Mouse (Mus musculus) kidney, embryonic 14.5 days (tissue): ENCODE results near the gene Cyp4a29. TPM values are rescaled to one million over a fixed set of nuclear protein-coding genes. Genes with fewer than 3 reads are reported as not detected.
"Not testable (repeated sequence)": the region's sequence is repeated elsewhere in the genome, so short reads cannot be mapped to it uniquely, and the experiment has no call there.

ENCODE experiments used
- ATAC-seq: fragments of 200-750 bp; cut with Nextera tagmentation; 2 replicates; pipeline ENCODE4 v1.8.0; 2017; ENCODE audit warnings: moderate number of reproducible peaks, mild to moderate bottlenecking, moderate TSS enrichment, moderate library complexity; ENCODE audit not compliant: low FRiP score, low TSS enrichment
- H3K27ac ChIP-seq: fragments of 300-500 bp; sonication (generic); 2 replicates; pipeline ENCODE4 v1.5.1; 2014; ENCODE audit warnings: low read depth, mild to moderate bottlenecking, low read length, moderate library complexity, mixed read lengths
- H3K27me3 ChIP-seq: fragments of 300-500 bp; sonication (generic); 2 replicates; pipeline ENCODE4 v1.6.1; 2014; ENCODE audit warnings: mild to moderate bottlenecking, low read length; ENCODE audit not compliant: control insufficient read depth, insufficient read depth
- H3K36me3 ChIP-seq: fragments of 300-500 bp; sonication (generic); 2 replicates; pipeline ENCODE4 v1.6.1; 2014; ENCODE audit warnings: low read length, mixed read lengths; ENCODE audit not compliant: control insufficient read depth, insufficient read depth
- H3K4me1 ChIP-seq: fragments of 300-500 bp; sonication (generic); 2 replicates; pipeline ENCODE4 v1.6.1; 2014; ENCODE audit warnings: low read length, mixed read lengths; ENCODE audit not compliant: control insufficient read depth, insufficient read depth
- H3K4me2 ChIP-seq: fragments of 300-500 bp; sonication (generic); replicated peaks from 2 replicates; pipeline ENCODE4 v1.6.1; 2014; ENCODE audit warnings: low read depth, mild to moderate bottlenecking, low read length
- H3K4me3 ChIP-seq: fragments of 300-500 bp; sonication (generic); 2 replicates; pipeline ENCODE4 v1.5.1; 2014; ENCODE audit warnings: mild to moderate bottlenecking, low read length
- H3K9ac ChIP-seq: fragments of 300-500 bp; sonication (generic); 2 replicates; pipeline ENCODE4 v1.6.1; 2014; ENCODE audit warnings: low read depth, mild to moderate bottlenecking, low read length, moderate library complexity
- H3K9me3 ChIP-seq: fragments of 300-500 bp; sonication (generic); 2 replicates; pipeline ENCODE4 v1.6.1; 2016; ENCODE audit warnings: low read length; ENCODE audit not compliant: control insufficient read depth
- WGBS: fragments of 180-500 bp; shearing (Covaris S2); extraction: QIAGEN DNeasy Blood & Tissue Kit; methylation state at CpG from one replicate; pipeline ENCODE4 v1.1.7; 2014; 5-methylcytosine and 5-hydroxymethylcytosine counted together
- polyA plus RNA-seq: library from polyadenylated mRNA; unstranded; fragments of >200 nt; fragmentation: Nextera tagmentation; extraction: Ambion mirVana; gene quantifications from 2 replicates; pipeline ENCODE4 v1.2.1, GENCODE M21; 2014

Cyp4a29 gene
- not detected in 2 replicates for polyA plus RNA-seq

DNA sequence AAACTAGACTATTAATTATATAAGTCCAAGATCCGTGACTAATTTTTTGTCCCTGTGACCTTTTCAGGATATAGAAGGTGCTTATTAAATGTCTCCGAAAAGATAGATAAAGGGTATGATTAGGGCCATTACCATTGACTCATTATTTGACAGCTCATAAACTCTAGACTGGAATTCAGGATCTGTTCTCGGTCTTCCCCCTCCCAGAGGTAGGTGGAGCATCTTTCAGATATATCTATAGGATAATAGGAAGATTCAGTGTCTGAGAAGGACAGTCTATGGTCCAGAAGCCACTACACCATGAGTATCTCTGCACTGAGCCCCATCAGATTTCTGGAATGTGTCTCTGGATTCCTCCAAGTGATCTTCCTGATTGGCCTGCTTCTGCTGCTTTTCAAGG is at the start of gene Cyp4a29:
Gene Cyp4a29, plus strand, starts transcription at position 301 of the 400 bp plus-strand sequence.
- 82% methylated on average over 3 of the region's 3 CpGs for WGBS

DNA sequence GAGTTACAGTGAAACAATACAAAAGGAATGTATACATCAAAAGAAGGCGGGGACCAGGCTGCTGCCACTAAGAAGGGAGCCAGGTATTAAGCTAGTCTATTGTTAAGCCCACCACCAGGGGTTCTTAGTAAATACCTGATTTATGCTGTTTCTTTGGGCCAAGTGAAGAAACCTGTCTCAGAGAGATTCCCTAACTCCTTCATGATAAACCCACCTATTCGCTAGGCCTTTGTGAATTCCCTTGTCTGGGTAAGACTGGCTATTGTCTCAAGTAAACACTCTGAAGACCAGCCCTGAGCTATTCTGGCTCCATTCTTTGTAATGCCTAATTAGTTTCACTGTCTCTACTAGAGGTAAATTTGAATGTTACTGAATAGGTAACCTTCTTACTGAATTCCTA is 9.0 kb upstream of the Cyp4a29 start:
- not testable (repeated sequence) for H3K36me3 ChIP-seq, H3K4me1 ChIP-seq, H3K9me3 ChIP-seq, H3K4me2 ChIP-seq, H3K27ac ChIP-seq, H3K9ac ChIP-seq, H3K27me3 ChIP-seq, ATAC-seq, H3K4me3 ChIP-seq
- 85% methylated on average over 2 of the region's 2 CpGs for WGBS

More for the DNA sequence above, at the start of gene Cyp4a29:
- H3K4me2 ChIP-seq = no peak within 1 kb of the TSS
- no peak within 1 kb of the TSS for H3K27ac ChIP-seq
- no peaks in the 10 kb centered on the region for H3K36me3 ChIP-seq
- H3K27me3 ChIP-seq = no peaks in the 10 kb centered on the region
- H3K9me3 ChIP-seq = no peaks in the 10 kb centered on the region
- H3K9ac ChIP-seq = no peak within 1 kb of the TSS
- H3K4me1 ChIP-seq = no peaks in the 10 kb centered on the region
- no peak within 1 kb of the TSS for H3K4me3 ChIP-seq
- ATAC-seq = no peak

DNA sequence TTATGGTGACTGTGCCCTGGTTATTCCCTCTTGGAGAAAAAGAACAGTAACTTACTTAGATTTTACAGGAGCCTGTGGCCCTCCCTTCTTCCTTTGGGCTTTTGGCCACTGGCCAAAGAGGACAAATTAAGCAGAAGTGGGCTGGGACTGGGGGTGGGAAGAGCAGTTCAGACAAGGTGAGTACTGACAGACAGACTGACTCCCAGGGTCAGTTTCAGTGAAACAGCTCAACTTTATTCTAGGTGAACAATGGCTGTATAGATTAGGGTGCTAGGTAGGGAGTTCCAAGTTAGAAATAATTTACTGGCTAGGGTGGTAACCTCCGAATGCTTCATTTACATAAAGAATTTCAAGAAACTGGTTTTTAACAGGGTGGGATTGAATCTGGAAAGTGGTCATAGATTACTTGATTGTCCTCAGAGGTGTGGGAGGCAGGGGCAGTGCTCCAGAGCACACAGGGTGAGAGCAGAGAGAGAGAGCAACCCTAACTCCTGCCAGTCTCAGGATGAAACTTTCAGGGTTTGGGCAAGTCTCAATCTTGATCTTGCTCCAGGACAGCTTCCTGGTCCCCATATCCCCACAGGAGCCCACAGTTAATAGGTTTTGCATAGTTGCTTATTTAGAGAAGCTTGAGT is 5.3 kb upstream of the Cyp4a29 start:
- Histone ChIP-seq H3K4me2 (no peak overlapping the region), H3K27me3 (no peaks in the 10 kb centered on the region), H3K9ac (no peak overlapping the region), H3K36me3 (no peaks in the 10 kb centered on the region), H3K9me3 (no peaks in the 10 kb centered on the region), H3K4me3 (no peak overlapping the region), H3K4me1 (no peaks in the 10 kb centered on the region), H3K27ac (no peak overlapping the region)
- no peak for ATAC-seq
- 65% methylated on average over 1 of the region's 1 CpGs for WGBS

DNA sequence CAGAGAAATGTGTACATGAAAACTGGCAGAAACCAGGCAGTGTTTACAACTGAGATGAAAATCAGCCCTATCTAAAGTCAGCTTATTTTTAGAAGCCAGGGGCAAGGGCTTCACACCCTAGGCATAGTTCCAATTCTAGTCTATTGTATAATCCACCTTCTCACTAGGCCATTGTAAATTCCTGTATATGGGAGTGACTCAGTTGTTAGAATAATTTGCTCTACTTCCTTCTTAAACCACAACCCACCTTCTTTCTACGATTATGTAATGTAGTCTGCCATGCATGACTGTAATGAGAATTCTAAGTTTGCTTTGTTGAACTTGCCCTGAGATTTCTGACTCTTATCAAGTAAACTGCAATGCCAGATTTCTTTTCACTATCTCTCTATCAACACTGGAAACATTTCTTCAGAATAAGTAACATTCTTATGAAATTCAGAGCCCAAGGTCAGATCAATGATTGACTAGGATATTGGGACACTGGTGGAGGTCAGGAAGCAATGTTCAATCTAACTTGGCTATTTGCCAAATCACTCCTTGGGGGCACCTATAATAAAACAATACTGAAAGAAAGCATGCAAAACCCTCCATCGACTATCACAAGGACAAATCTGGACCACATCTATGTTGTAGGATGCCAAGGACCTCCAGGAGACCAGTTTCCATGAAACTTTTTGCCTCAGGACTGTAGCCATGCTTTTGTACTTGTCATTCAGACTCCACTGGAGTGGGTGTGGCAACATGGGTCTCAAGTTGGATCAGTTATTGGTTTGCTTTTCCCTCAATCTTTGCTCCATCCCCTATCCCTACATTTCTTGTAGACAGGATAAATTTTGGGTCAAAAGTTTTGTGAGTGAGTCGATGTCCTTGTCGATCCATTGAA is 23.0 kb downstream of the Cyp4a29 start:
- H3K4me3 ChIP-seq, H3K9ac ChIP-seq, H3K4me2 ChIP-seq, H3K4me1 ChIP-seq, H3K9me3 ChIP-seq, H3K27me3 ChIP-seq, H3K27ac ChIP-seq, ATAC-seq, H3K36me3 ChIP-seq: not testable (repeated sequence)
- WGBS = 81% methylated on average over 3 of the region's 4 CpGs

DNA sequence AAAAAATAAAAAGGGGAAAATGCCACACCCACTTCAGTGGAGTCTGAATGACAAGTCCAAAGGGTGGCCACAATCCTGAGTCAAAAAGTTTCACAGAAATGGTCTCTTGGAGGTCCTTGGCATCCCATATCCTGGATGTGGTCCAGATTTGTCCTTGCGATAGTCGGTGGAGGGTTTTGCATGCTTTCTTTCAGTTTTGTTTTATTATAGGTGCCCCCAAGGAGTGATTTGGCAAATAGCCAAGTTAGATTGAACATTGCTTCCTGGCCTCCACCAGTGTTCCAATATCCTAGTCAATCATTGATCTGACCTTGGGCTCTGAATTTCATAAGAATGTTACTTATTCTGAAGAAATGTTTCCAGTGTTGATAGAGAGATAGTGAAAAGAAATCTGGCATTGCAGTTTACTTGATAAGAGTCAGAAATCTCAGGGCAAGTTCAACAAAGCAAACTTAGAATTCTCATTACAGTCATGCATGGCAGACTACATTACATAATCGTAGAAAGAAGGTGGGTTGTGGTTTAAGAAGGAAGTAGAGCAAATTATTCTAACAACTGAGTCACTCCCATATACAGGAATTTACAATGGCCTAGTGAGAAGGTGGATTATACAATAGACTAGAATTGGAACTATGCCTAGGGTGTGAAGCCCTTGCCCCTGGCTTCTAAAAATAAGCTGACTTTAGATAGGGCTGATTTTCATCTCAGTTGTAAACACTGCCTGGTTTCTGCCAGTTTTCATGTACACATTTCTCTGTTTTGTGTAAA is 36.5 kb downstream of the Cyp4a29 start:
- not testable (repeated sequence) for H3K36me3 ChIP-seq, H3K4me1 ChIP-seq, H3K9me3 ChIP-seq, H3K4me3 ChIP-seq, ATAC-seq, H3K9ac ChIP-seq, H3K27ac ChIP-seq, H3K27me3 ChIP-seq, H3K4me2 ChIP-seq
- WGBS = 79% methylated on average over 2 of the region's 3 CpGs

DNA sequence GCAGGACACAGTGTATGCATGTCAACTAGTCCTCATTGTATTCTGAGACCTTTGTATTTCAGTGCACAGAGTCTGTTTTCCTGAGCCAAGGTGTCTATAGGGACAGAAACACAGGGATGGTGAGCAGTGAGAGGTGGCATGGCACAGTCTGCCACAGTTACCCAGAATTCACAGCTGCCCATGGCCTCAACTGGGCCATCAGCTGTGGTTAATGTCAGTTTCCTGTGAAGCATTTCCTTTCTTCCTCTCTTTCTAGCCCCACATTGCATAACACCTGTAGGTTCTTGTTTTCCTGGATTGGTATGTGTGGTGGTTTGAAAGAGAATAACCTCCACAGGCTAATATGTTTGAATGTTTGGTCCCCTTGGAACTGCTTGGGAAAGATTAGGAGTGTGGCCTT is 38.5 kb downstream of the Cyp4a29 start:
- ATAC-seq = no peak
- no peak overlapping the region for H3K9ac ChIP-seq
- no peaks in the 10 kb centered on the region for H3K36me3 ChIP-seq
- no peak overlapping the region for H3K27ac ChIP-seq
- no peaks in the 10 kb centered on the region for H3K27me3 ChIP-seq
- H3K4me1 ChIP-seq = no peaks in the 10 kb centered on the region
- peak overlapping the region; percentile 47 for H3K4me2 ChIP-seq
- no peaks in the 10 kb centered on the region for H3K9me3 ChIP-seq
- no peak overlapping the region for H3K4me3 ChIP-seq

DNA sequence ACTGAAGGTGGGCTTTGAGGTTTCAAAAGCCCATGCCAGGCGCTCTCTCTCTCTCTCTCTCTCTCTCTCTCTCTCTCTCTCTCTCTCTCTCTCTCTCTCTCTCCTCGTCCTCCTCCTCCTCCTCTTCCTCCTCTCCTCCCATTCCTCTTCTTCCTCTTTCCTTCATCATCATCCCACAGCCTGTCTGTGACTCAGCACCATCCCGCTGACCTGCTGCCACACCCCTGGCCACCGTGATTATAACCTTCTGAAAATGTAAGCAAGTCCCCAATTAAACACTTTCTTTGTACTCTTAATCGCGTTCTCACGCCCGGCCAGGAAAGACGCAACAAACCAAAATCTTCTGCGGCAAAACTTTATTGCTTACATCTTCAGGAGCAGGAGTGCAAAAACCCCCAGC is 38.9 kb downstream of the Cyp4a29 start:
- not testable (repeated sequence) for H3K36me3 ChIP-seq, H3K9ac ChIP-seq, H3K27ac ChIP-seq, ATAC-seq, H3K9me3 ChIP-seq, H3K4me1 ChIP-seq, H3K27me3 ChIP-seq
- peak overlapping the region; percentile 34 for H3K4me3 ChIP-seq
- 23% methylated on average over 10 of the region's 10 CpGs for WGBS
- peak overlapping the region; percentile 47 for H3K4me2 ChIP-seq

DNA sequence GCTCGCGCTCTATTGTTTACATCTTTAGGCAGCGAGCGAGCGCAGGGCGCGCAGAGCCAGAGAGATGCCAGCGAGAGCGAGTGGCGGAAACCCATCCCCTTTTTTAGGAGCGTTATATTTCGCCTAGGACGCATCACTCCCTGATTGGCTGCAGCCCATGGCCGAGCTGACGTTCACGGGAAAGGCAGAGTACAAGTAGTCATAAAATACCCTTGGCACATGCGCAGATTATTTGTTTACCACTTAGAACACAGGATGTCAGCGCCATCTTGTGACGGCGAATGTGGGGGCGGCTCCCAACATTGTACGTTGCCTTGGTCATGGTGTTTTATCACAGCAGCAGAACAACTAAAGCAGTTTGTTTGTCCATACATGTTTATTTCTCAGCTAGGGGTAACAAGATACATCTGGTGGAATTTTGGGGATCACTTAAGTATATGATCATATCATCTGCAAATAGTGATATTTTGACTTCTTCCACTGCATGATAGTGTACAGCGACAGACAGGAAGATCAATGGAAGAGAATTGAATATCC is 39.4 kb downstream of the Cyp4a29 start:
- H3K27me3 ChIP-seq, H3K4me1 ChIP-seq, H3K27ac ChIP-seq, H3K36me3 ChIP-seq, H3K9ac ChIP-seq, H3K9me3 ChIP-seq: not testable (repeated sequence)
- peak overlapping the region; percentile 47 for H3K4me2 ChIP-seq
- peak overlapping the region; percentile 34 for H3K4me3 ChIP-seq
- 8% methylated on average over 19 of the region's 23 CpGs for WGBS
- peak; percentile 64 for ATAC-seq
